Mouse (Mus musculus) retina, embryonic 14.5 days (tissue): ENCODE data around the gene Il18.
A peak's percentile ranks its signal among the peaks of the same experiment; 100 is the strongest.

Source experiments
- DNase-seq: peaks from one replicate; pipeline ENCODE4 v3.0.0-alpha.2; 2015; ENCODE audit warnings: low spot score

The Il18 gene

GRCm38 (mm10) chr9:50554241-50555093, at the start of gene Il18:
TSS of gene Il18 (plus strand) at chr9:50554827.
- peak; percentile 65 for DNase-seq

DNA sequence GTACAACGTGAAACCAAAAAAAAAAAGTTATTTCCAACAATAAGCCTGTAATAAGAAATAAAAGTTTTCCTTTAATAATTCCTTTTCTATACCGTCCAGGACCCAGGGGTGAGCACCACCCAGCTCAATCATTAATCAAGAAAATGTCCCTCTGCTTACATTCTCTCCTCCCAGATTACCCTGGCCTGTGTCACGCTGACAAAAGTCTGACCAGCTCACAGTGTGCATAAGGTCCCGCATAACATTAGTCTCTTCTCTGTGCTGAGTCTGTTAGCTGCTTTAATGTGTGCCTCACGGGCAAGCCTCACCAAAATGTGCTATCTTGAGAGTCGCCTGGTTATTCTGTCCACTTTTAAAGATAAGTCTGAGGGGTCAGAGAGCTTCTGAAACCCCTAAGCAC, 49.2 kb upstream of the Il18 start:
- no peak for DNase-seq

GRCm38 (mm10) chr9:50507570-50507969, 47.1 kb upstream of the Il18 start:
- no peak for DNase-seq

DNA sequence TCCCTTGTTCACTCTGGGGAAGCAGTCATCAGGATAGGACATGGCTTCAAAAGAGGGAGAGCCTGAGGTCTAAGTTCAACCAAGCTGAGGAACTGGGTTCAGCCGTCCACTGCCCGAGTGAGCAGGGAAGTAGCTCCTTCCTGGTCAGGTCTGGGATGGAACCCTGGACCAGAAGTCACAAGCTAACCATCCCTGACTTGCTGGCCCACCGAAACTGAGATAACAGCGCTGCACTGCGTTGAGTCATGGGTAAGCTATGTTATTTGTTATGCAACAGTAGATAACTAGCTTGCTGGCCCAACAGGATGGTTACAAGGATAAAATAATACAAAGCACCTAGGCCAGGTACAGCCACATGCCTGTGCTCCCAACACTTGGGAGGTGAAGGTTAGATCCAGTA, 39.2 kb upstream of the Il18 start:
- DNase-seq, result no peak

DNA sequence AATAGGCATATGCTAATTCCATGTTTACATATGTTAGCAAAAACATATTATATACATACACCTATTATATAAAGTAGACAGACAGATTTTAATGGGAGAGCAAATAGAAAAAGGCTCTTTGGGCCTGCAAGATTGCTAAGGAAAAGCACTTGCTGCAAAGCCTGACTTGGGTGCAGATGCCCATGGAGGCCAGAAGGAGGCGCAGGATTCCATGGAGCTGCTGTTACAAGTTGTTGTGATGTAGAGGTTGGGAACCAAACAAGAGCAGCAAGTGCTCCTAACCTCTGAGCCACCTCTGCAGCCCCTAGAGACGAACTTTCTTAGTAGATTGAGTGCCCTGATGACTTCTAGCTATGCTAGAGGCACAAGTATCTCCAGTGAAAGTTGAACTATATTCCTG, 35.8 kb upstream of the Il18 start:
- peak; percentile 60 for DNase-seq

DNA sequence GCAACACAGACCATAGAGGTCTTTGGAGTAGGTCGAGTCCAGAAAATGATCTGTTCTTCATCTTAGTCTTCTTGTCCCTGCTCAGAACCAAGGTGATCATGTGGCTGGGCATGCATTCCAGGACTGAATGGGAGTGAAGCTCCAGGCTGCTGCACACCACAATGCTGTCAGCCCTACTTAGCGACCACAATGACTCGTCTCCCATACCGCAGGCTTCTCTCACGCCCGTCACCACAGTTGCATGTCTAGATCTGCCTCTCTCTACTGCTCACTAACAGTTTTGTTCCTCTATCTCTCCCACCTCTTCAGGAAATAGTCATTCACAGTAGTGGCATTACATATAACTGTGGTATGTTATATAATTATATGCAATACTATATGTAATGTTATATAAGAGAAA, 33.9 kb upstream of the Il18 start:
- no peak for DNase-seq

GRCm38 (mm10) chr9:50521562-50521961, 33.1 kb upstream of the Il18 start:
- DNase-seq, result no peak

DNA sequence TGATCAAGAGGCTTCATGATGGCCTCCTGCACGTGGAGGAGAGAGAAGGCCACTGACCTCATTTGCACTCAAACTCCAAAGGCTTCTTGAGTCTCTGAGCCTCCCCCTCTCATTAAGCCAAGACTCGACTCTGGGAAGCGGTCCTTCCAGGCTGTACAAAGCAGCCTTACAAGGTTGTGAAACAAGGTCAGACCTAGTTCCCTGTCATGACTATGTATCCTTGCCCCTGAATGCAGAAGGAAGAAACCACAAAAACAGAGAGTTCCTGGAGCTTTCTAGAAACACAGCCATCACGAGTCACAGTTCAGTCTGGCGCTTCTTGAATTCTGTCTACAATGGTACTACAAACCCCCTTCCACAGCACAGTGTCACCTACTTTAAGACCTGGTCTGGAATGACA, 32.1 kb upstream of the Il18 start:
- DNase-seq, result no peak

GRCm38 (mm10) chr9:50524936-50525335, 29.7 kb upstream of the Il18 start:
- no peak for DNase-seq

GRCm38 (mm10) chr9:50525585-50525984, 29.0 kb upstream of the Il18 start:
- DNase-seq, result no peak

DNA sequence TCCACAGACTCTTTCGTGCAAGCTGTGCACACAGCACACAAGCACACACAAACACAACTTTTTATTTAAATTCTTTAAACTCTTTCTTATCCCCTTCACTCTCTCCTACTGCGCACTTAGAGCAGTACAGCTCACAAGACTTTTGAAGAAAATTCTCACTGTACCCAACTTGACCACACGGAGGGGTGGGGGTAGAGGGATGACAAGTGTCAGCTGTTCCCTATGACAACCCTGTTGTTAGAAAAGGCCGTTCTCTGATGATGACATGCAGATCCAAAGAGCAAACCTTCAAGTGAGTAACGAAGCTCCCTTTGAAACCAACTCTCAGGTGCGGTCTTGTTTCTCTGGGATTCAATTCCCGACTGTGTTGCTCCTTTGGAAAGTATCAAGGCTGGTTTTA, 26.8 kb upstream of the Il18 start:
- no peak for DNase-seq

- peak; percentile 99 for DNase-seq
These were observed 26.2 kb upstream of the Il18 start, which contains the start of gene Pts for GRCm38 (mm10) chr9:50528293-50528892. TSS of gene Pts (minus strand) at chr9:50528724.

DNA sequence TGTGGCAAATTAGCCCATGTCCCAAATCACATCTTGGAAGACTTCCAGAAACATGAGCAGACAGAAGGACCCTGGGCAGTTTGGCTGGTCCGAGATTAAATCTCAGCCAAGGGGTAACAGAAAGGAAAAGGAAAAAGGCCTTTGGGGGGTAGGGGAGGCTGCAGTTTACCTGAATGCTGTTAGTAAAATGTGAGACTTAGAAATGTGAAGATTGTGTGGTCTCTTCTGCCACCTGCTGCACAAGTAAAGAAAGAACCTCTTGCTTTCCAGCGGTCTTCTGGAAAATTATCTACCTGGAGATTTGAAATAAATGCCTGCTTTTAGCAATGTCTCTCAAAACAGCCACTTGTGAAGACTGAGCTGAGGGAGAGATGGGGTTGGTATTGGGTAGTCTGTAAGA, 23.7 kb upstream of the Il18 start:
- peak; percentile 63 for DNase-seq

DNA sequence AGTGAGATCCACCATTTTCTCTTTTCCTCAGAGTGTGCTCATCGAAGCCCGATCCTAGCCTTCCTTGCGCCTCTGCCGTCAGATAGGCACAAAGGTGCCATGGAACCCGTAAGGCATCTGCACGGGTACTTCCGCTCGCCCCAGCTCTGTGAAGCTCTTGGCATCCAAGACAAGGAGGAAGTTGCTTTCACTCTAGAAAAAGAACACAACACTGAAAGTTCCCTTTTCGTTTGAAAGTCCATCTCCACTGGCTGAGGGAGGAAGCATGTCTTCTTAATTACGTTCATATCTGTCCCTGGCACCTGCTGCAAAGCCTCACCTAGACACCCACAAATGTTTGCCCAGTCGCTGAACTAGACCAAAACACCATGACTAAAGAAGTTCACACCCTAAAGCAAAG, 21.3 kb upstream of the Il18 start:
- no peak for DNase-seq

GRCm38 (mm10) chr9:50533791-50534190, 20.8 kb upstream of the Il18 start:
- DNase-seq, result peak; percentile 36

GRCm38 (mm10) chr9:50535930-50536329, 18.7 kb upstream of the Il18 start:
- no peak for DNase-seq

GRCm38 (mm10) chr9:50536603-50537135, 18.0 kb upstream of the Il18 start:
- no peak for DNase-seq

DNA sequence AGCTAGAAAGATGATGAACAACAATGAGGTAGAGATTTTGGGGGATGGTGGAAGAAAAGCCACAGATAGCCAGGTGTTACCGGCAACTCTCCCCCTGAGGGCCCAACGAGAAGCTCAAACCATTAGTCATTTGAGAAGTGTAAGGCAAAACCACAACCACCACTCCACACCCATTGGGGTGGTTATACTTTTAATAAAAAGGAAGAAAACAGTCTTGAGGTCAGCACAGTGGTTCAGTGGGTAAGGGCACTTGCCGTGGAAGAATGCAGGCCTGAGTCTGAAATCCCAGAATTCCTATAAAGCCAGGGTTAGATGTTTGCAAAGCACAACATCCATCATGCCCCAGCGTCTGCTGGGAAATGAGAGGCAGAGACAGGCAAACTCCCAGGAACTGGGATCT, 17.3 kb upstream of the Il18 start:
- DNase-seq, result no peak

GRCm38 (mm10) chr9:50540170-50540569, 14.5 kb upstream of the Il18 start:
- no peak for DNase-seq

GRCm38 (mm10) chr9:50542401-50542800, 12.2 kb upstream of the Il18 start:
- DNase-seq, result no peak

- no peak for DNase-seq
These were observed 6.7 kb upstream of the Il18 start for GRCm38 (mm10) chr9:50547859-50548478.

- DNase-seq, result no peak
These were observed 5.7 kb upstream of the Il18 start for GRCm38 (mm10) chr9:50548936-50549335.

- DNase-seq, result no peak
These were observed 2.4 kb upstream of the Il18 start for GRCm38 (mm10) chr9:50552206-50552605.
